8 mouse cellular contexts compared by ENCODE assay signal in genomic region chr2:4400771-4401596, GRCm38 (mm10).
DNase-seq lines count a peak whose midpoint lies in the region; ATAC-seq and TF ChIP-seq lines count a peak whose summit lies in the region.

No protein-coding gene starts in this region.

- H3K27ac ChIP-seq in embryonic facial prominence, embryonic 12.5 days, result peak overlapping the region; percentile 96
- H3K27ac ChIP-seq in liver, adult 2 months (replicated peaks; ENCODE audit: insufficient read depth, low read depth, low read length), result no peak overlapping the region
- peak overlapping the region; percentile 99 for H3K27ac ChIP-seq in midbrain, embryonic 15.5 days
- H3K27ac ChIP-seq in testis, adult 2 months (ENCODE audit: control insufficient read depth, insufficient read depth, low read depth, low read length), result no peak overlapping the region

- TF ChIP-seq POLR2A in liver, adult 2 months (IDR thresholded peaks at IDR 0.05; ENCODE audit: extremely low read depth, insufficient read depth, low read length), result no peak
- TF ChIP-seq POLR2A in testis, adult 2 months (IDR thresholded peaks at IDR 0.05; ENCODE audit: control insufficient read depth, low read depth, low read length), result no peak

- under 1% methylated on average over 74 of the region's 74 CpGs for WGBS in embryonic facial prominence, embryonic 12.5 days
- WGBS in liver, adult 2 months, result 2% methylated on average over 74 of the region's 74 CpGs
- under 1% methylated on average over 69 of the region's 74 CpGs for WGBS in midbrain, embryonic 15.5 days

- H3K36me3 ChIP-seq in embryonic facial prominence, embryonic 12.5 days, result no peaks in the 10 kb centered on the region; the same call in 1 of the 2 replicates
- H3K36me3 ChIP-seq in liver, adult 2 months (ENCODE audit: control insufficient read depth, insufficient read depth, low read length), result no peaks in the 10 kb centered on the region
- no peaks in the 10 kb centered on the region for H3K36me3 ChIP-seq in midbrain, embryonic 15.5 days (replicated peaks)
- no peaks in the 10 kb centered on the region for H3K36me3 ChIP-seq in testis, adult 2 months (ENCODE audit: control insufficient read depth, insufficient read depth, low read length)

- DNase-seq in layer of hippocampus, adult 11-12 months (ENCODE audit: low spot score), result peak; percentile 47
- DNase-seq in layer of hippocampus, adult 9-10 months (ENCODE audit: low spot score), result no peak
- peak; percentile 50 for DNase-seq in heart, adult 8-10 months (ENCODE audit: low spot score)
- DNase-seq in kidney, adult 8-10 months, result peak; percentile 12 to 13
- peak; percentile 12 for DNase-seq in liver, adult 2 months (ENCODE audit: extremely low read depth, low read depth, low spot score)

- no peaks in the 10 kb centered on the region for H3K9me3 ChIP-seq in embryonic facial prominence, embryonic 12.5 days
- H3K9me3 ChIP-seq in midbrain, embryonic 15.5 days, result no peaks in the 10 kb centered on the region

- H3K4me1 ChIP-seq in embryonic facial prominence, embryonic 12.5 days, result peaks cover 38% of the 10 kb centered on the region
- no peaks in the 10 kb centered on the region for H3K4me1 ChIP-seq in liver, adult 2 months (ENCODE audit: control insufficient read depth, insufficient read depth, low read length)
- peaks cover 34% of the 10 kb centered on the region for H3K4me1 ChIP-seq in midbrain, embryonic 15.5 days
- peaks cover 9% of the 10 kb centered on the region for H3K4me1 ChIP-seq in testis, adult 2 months (ENCODE audit: control insufficient read depth, insufficient read depth, low read length)

- no peaks in the 10 kb centered on the region for H3K79me2 ChIP-seq in liver, adult 2 months (ENCODE audit: control insufficient read depth, insufficient read depth, low read length)

- ATAC-seq in embryonic facial prominence, embryonic 12.5 days (ENCODE audit: insufficient number of reproducible peaks, insufficient read depth, low FRiP score, low TSS enrichment), result peak; percentile 62; the same call in 1 of the 2 replicates
- peak; percentile 75 for ATAC-seq in midbrain, embryonic 15.5 days (replicated peaks)

- H3K27me3 ChIP-seq in embryonic facial prominence, embryonic 12.5 days, result no peaks in the 10 kb centered on the region
- 0 out of 2 replicates have a peak, but pooled peaks cover 3% of the 10 kb centered on the region for H3K27me3 ChIP-seq in liver, adult 2 months (ENCODE audit: control insufficient read depth, insufficient read depth, low read length)
- H3K27me3 ChIP-seq in midbrain, embryonic 15.5 days (replicated peaks), result no peaks in the 10 kb centered on the region
- H3K27me3 ChIP-seq in testis, adult 2 months (ENCODE audit: control insufficient read depth, insufficient read depth, low read length), result no peaks in the 10 kb centered on the region; the same call in 1 of the 2 replicates

- peak overlapping the region; percentile 72 for H3K4me3 ChIP-seq in embryonic facial prominence, embryonic 12.5 days
- H3K4me3 ChIP-seq in liver, adult 2 months (ENCODE audit: insufficient read depth, low read depth, low read length), result peak overlapping the region; percentile 73
- peak overlapping the region; percentile 70 for H3K4me3 ChIP-seq in midbrain, embryonic 15.5 days
- peak overlapping the region; percentile 52 for H3K4me3 ChIP-seq in testis, adult 2 months (ENCODE audit: control insufficient read depth, low read depth, low read length)

- peak overlapping the region; percentile 87 for H3K9ac ChIP-seq in embryonic facial prominence, embryonic 12.5 days
- H3K9ac ChIP-seq in liver, adult 2 months (ENCODE audit: low read depth, low read length), result peak overlapping the region; percentile 81
- H3K9ac ChIP-seq in midbrain, embryonic 15.5 days, result peak overlapping the region; percentile 94

- H3K4me2 ChIP-seq in embryonic facial prominence, embryonic 12.5 days (replicated peaks), result peak overlapping the region; percentile 76
- H3K4me2 ChIP-seq in midbrain, embryonic 15.5 days, result peak overlapping the region; percentile 51

- TF ChIP-seq CTCF in liver, adult 2 months (IDR thresholded peaks at IDR 0.05; ENCODE audit: low read depth, low read length), result no peak
- no peak for TF ChIP-seq CTCF in testis, adult 2 months (IDR thresholded peaks at IDR 0.05; ENCODE audit: control insufficient read depth, insufficient read depth, insufficient replicate concordance, low read depth, low read length)

Comparison
In these comparisons a context has a peak if more than half of its experiments do, and no peak if none do; other contexts are left out.
1. H3K27ac ChIP-seq: peak in embryonic facial prominence, embryonic 12.5 days (single experiment) and midbrain, embryonic 15.5 days (single experiment); none in liver, adult 2 months (single experiment) and testis, adult 2 months (single experiment).
2. Peak in every context shown above with its lines, with median percentiles within 50 percentile points of each other: H3K4me3 ChIP-seq and H3K9ac ChIP-seq.